Mouse (Mus musculus): ENCODE measurements around the gene Chd2. TPM values are rescaled to one million over a fixed set of nuclear protein-coding genes. Genes with fewer than 3 reads are reported as not detected.
"Not testable (repeated sequence)": the region's sequence is repeated elsewhere in the genome, so short reads cannot be mapped to it uniquely, and the experiment has no call there.

Chd2 gene
- polyA plus RNA-seq, 1 experiment from 2014 or later, result 61.0 TPM

- DNase-seq (ENCODE audit: low spot score), result no peak
- Histone ChIP-seq H3K36me3 (ENCODE audit: control insufficient read depth, insufficient read depth, low read length) (no peaks in the 10 kb centered on the region), H3K27ac (ENCODE audit: low read depth, low read length) (no peak overlapping the region), H3K9me3 (ENCODE audit: control insufficient read depth, low read length) (no peaks in the 10 kb centered on the region), H3K4me1 (replicated peaks; ENCODE audit: control insufficient read depth, insufficient read depth, low read length) (peaks cover 12% of the 10 kb centered on the region), H3K4me3 (ENCODE audit: low read depth, low read length) (no peak overlapping the region), H3K27me3 (ENCODE audit: control insufficient read depth, insufficient read depth, low read length) (no peaks in the 10 kb centered on the region), H3K9ac (ENCODE audit: low read length) (no peak overlapping the region), H3K4me2 (ENCODE audit: low read depth, low read length, severe bottlenecking) (no peak overlapping the region)
- 87% methylated on average over 3 of the region's 3 CpGs for WGBS
- no peak for ATAC-seq (replicated peaks; ENCODE audit: low FRiP score)
These were observed 8.7 kb downstream of the Chd2 start for GRCm38 (mm10) chr7:73532916-73533315.

GRCm38 (mm10) chr7:73532139-73532538 lies 9.5 kb downstream of the Chd2 start:
- Histone ChIP-seq H3K27ac (ENCODE audit: low read depth, low read length) (no peak overlapping the region), H3K9ac (ENCODE audit: low read length) (no peak overlapping the region), H3K27me3 (ENCODE audit: control insufficient read depth, insufficient read depth, low read length) (no peaks in the 10 kb centered on the region), H3K4me1 (replicated peaks; ENCODE audit: control insufficient read depth, insufficient read depth, low read length) (peaks cover 12% of the 10 kb centered on the region), H3K4me2 (ENCODE audit: low read depth, low read length, severe bottlenecking) (no peak overlapping the region), H3K36me3 (ENCODE audit: control insufficient read depth, insufficient read depth, low read length) (no peaks in the 10 kb centered on the region), H3K4me3 (ENCODE audit: low read depth, low read length) (no peak overlapping the region), H3K9me3 (ENCODE audit: control insufficient read depth, low read length) (no peaks in the 10 kb centered on the region)
- no peak for DNase-seq (ENCODE audit: low spot score)
- 92% methylated on average over 3 of the region's 3 CpGs for WGBS
- ATAC-seq (replicated peaks; ENCODE audit: low FRiP score), result no peak

GRCm38 (mm10) chr7:73531506-73532093 lies 10.0 kb downstream of the Chd2 start:
- H3K4me3 ChIP-seq (ENCODE audit: low read depth, low read length), result no peak overlapping the region
- no peak overlapping the region for H3K9ac ChIP-seq (ENCODE audit: low read length)
- peaks cover 11% of the 10 kb centered on the region for H3K4me1 ChIP-seq (replicated peaks; ENCODE audit: control insufficient read depth, insufficient read depth, low read length)
- H3K4me2 ChIP-seq (ENCODE audit: low read depth, low read length, severe bottlenecking), result no peak overlapping the region
- no peak overlapping the region for H3K27ac ChIP-seq (ENCODE audit: low read depth, low read length)
- no peaks in the 10 kb centered on the region for H3K9me3 ChIP-seq (ENCODE audit: control insufficient read depth, low read length)
- DNase-seq (ENCODE audit: low spot score), result no peak
- no peaks in the 10 kb centered on the region for H3K36me3 ChIP-seq (ENCODE audit: control insufficient read depth, insufficient read depth, low read length)
- no peaks in the 10 kb centered on the region for H3K27me3 ChIP-seq (ENCODE audit: control insufficient read depth, insufficient read depth, low read length)
- WGBS, result 84% methylated on average over 7 of the region's 7 CpGs
- no peak for ATAC-seq (replicated peaks; ENCODE audit: low FRiP score)

- Histone ChIP-seq H3K4me2 (ENCODE audit: low read depth, low read length, severe bottlenecking) (no peak overlapping the region), H3K9ac (ENCODE audit: low read length) (no peak overlapping the region), H3K27me3 (ENCODE audit: control insufficient read depth, insufficient read depth, low read length) (no peaks in the 10 kb centered on the region), H3K4me3 (ENCODE audit: low read depth, low read length) (no peak overlapping the region), H3K27ac (ENCODE audit: low read depth, low read length) (no peak overlapping the region), H3K4me1 (replicated peaks; ENCODE audit: control insufficient read depth, insufficient read depth, low read length) (peaks cover 7% of the 10 kb centered on the region), H3K36me3 (ENCODE audit: control insufficient read depth, insufficient read depth, low read length) (no peaks in the 10 kb centered on the region), H3K9me3 (ENCODE audit: control insufficient read depth, low read length) (no peaks in the 10 kb centered on the region)
- WGBS, result 86% methylated on average over 5 of the region's 5 CpGs
- no peak for ATAC-seq (replicated peaks; ENCODE audit: low FRiP score)
- no peak for DNase-seq (ENCODE audit: low spot score)
These were observed 10.8 kb downstream of the Chd2 start for GRCm38 (mm10) chr7:73530846-73531245.

- Histone ChIP-seq H3K36me3 (ENCODE audit: control insufficient read depth, insufficient read depth, low read length) (no peaks in the 10 kb centered on the region), H3K27ac (ENCODE audit: low read depth, low read length) (no peak overlapping the region), H3K4me3 (ENCODE audit: low read depth, low read length) (no peak overlapping the region), H3K4me1 (replicated peaks; ENCODE audit: control insufficient read depth, insufficient read depth, low read length) (peaks cover 6% of the 10 kb centered on the region; the same call in 1 of the 2 replicates), H3K4me2 (ENCODE audit: low read depth, low read length, severe bottlenecking) (no peak overlapping the region), H3K27me3 (ENCODE audit: control insufficient read depth, insufficient read depth, low read length) (no peaks in the 10 kb centered on the region), H3K9ac (ENCODE audit: low read length) (no peak overlapping the region), H3K9me3 (ENCODE audit: control insufficient read depth, low read length) (no peaks in the 10 kb centered on the region)
- 89% methylated on average over 5 of the region's 5 CpGs for WGBS
- DNase-seq (ENCODE audit: low spot score) (no peak), ATAC-seq (replicated peaks; ENCODE audit: low FRiP score) (no peak)
These were observed 11.5 kb downstream of the Chd2 start for GRCm38 (mm10) chr7:73530164-73530563.

- H3K4me3 ChIP-seq (ENCODE audit: low read depth, low read length), result no peak overlapping the region
- H3K4me2 ChIP-seq (ENCODE audit: low read depth, low read length, severe bottlenecking), result no peak overlapping the region
- no peak overlapping the region for H3K27ac ChIP-seq (ENCODE audit: low read depth, low read length)
- H3K27me3 ChIP-seq (ENCODE audit: control insufficient read depth, insufficient read depth, low read length), result no peaks in the 10 kb centered on the region
- no peak for ATAC-seq (replicated peaks; ENCODE audit: low FRiP score)
- peaks cover 5% of the 10 kb centered on the region; the same call in 1 of the 2 replicates for H3K4me1 ChIP-seq (replicated peaks; ENCODE audit: control insufficient read depth, insufficient read depth, low read length)
- WGBS, result 91% methylated on average over 6 of the region's 6 CpGs
- no peaks in the 10 kb centered on the region for H3K36me3 ChIP-seq (ENCODE audit: control insufficient read depth, insufficient read depth, low read length)
- DNase-seq (ENCODE audit: low spot score), result no peak
- H3K9ac ChIP-seq (ENCODE audit: low read length), result no peak overlapping the region
- no peaks in the 10 kb centered on the region for H3K9me3 ChIP-seq (ENCODE audit: control insufficient read depth, low read length)
These were observed 12.4 kb downstream of the Chd2 start for GRCm38 (mm10) chr7:73529261-73529660.

GRCm38 (mm10) chr7:73528377-73528894 lies 13.2 kb downstream of the Chd2 start:
- WGBS, result 95% methylated on average over 7 of the region's 7 CpGs
- not testable (repeated sequence) for H3K27ac ChIP-seq (ENCODE audit: low read depth, low read length); H3K9ac ChIP-seq (ENCODE audit: low read length); H3K9me3 ChIP-seq (ENCODE audit: control insufficient read depth, low read length); H3K36me3 ChIP-seq (ENCODE audit: control insufficient read depth, insufficient read depth, low read length); H3K4me3 ChIP-seq (ENCODE audit: low read depth, low read length); H3K27me3 ChIP-seq (ENCODE audit: control insufficient read depth, insufficient read depth, low read length); ATAC-seq (replicated peaks; ENCODE audit: low FRiP score); DNase-seq (ENCODE audit: low spot score); H3K4me2 ChIP-seq (ENCODE audit: low read depth, low read length, severe bottlenecking); H3K4me1 ChIP-seq (replicated peaks; ENCODE audit: control insufficient read depth, insufficient read depth, low read length)

GRCm38 (mm10) chr7:73527225-73527624 lies 14.4 kb downstream of the Chd2 start:
- ATAC-seq (replicated peaks; ENCODE audit: low FRiP score), result no peak
- H3K36me3 ChIP-seq (ENCODE audit: control insufficient read depth, insufficient read depth, low read length), result no peaks in the 10 kb centered on the region
- no peak overlapping the region for H3K4me2 ChIP-seq (ENCODE audit: low read depth, low read length, severe bottlenecking)
- H3K4me3 ChIP-seq (ENCODE audit: low read depth, low read length), result no peak overlapping the region
- 0 out of 2 replicates have a peak, but pooled peaks cover 2% of the 10 kb centered on the region for H3K4me1 ChIP-seq (replicated peaks; ENCODE audit: control insufficient read depth, insufficient read depth, low read length)
- no peak for DNase-seq (ENCODE audit: low spot score)
- no peak overlapping the region for H3K27ac ChIP-seq (ENCODE audit: low read depth, low read length)
- WGBS, result 90% methylated on average over 4 of the region's 4 CpGs
- no peaks in the 10 kb centered on the region for H3K9me3 ChIP-seq (ENCODE audit: control insufficient read depth, low read length)
- H3K9ac ChIP-seq (ENCODE audit: low read length), result no peak overlapping the region
- no peaks in the 10 kb centered on the region for H3K27me3 ChIP-seq (ENCODE audit: control insufficient read depth, insufficient read depth, low read length)

GRCm38 (mm10) chr7:73524454-73524952 lies 17.1 kb downstream of the Chd2 start:
- ATAC-seq (replicated peaks; ENCODE audit: low FRiP score), result peak; percentile 62
- Histone ChIP-seq H3K36me3 (ENCODE audit: control insufficient read depth, insufficient read depth, low read length) (no peaks in the 10 kb centered on the region), H3K4me3 (ENCODE audit: low read depth, low read length) (no peak overlapping the region), H3K9me3 (ENCODE audit: control insufficient read depth, low read length) (no peaks in the 10 kb centered on the region), H3K4me1 (replicated peaks; ENCODE audit: control insufficient read depth, insufficient read depth, low read length) (no peaks in the 10 kb centered on the region; the same call in 1 of the 2 replicates), H3K27ac (ENCODE audit: low read depth, low read length) (peak overlapping the region; percentile 39), H3K9ac (ENCODE audit: low read length) (0 out of 2 replicates have a peak overlapping the region, but pooled peaks have one; percentile 27), H3K27me3 (ENCODE audit: control insufficient read depth, insufficient read depth, low read length) (no peaks in the 10 kb centered on the region), H3K4me2 (ENCODE audit: low read depth, low read length, severe bottlenecking) (no peak overlapping the region)
- 56% methylated on average over 9 of the region's 9 CpGs for WGBS
- peak; percentile 63 for DNase-seq (ENCODE audit: low spot score)

Data from forebrain, embryonic 11.5 days (tissue).